Mouse (Mus musculus): ENCODE results near the gene Mfsd11.

GRCm38 (mm10) chr11:116808811-116809395 is 43.3 kb upstream of the Mfsd11 start:
- TF ChIP-seq CTCF (IDR thresholded peaks at IDR 0.05; ENCODE audit: borderline replicate concordance, extremely low read depth, insufficient read depth, insufficient read length) (no peak), POLR2A (IDR thresholded peaks at IDR 0.05; ENCODE audit: borderline replicate concordance, extremely low read depth, insufficient read depth, insufficient read length, poor library complexity, severe bottlenecking) (no peak)
